Mouse (Mus musculus) myocyte (in vitro differentiated cells): ENCODE results near the gene Setd7.

Source experiments
- CEBPB ChIP-seq: IDR thresholded peaks from 2 replicates; pipeline ENCODE4 v1.6.1; 2011; ENCODE audit warnings: mild to moderate bottlenecking, moderate library complexity; ENCODE audit not compliant: poor library complexity, insufficient read depth, severe bottlenecking
- MAX ChIP-seq: IDR thresholded peaks from one replicate; pipeline ENCODE4 v1.6.1; 2011; ENCODE audit warnings: low read depth, mild to moderate bottlenecking, control low read depth
- POLR2A ChIP-seq: IDR thresholded peaks from one replicate; pipeline ENCODE4 v1.6.1; 2011; ENCODE audit warnings: low read depth, mild to moderate bottlenecking, control low read depth, moderate library complexity; ENCODE audit not compliant: insufficient read length
- POLR2AphosphoS2 ChIP-seq: IDR thresholded peaks from one replicate; pipeline ENCODE4 v1.6.1; 2011; ENCODE audit warnings: low read depth, control low read depth; ENCODE audit not compliant: insufficient read length
- REST ChIP-seq: IDR thresholded peaks from one replicate; pipeline ENCODE4 v1.6.1; 2011; ENCODE audit warnings: mild to moderate bottlenecking, control low read depth, moderate library complexity; ENCODE audit not compliant: insufficient read depth, insufficient read length
- TCF12 ChIP-seq: IDR thresholded peaks from one replicate; pipeline ENCODE4 v1.6.1; 2011; ENCODE audit warnings: mild to moderate bottlenecking, control low read depth; ENCODE audit not compliant: poor library complexity, insufficient read depth, severe bottlenecking
- TCF3 ChIP-seq: IDR thresholded peaks from one replicate; pipeline ENCODE4 v1.6.1; 2011; ENCODE audit warnings: low read depth, control low read depth; ENCODE audit not compliant: insufficient read length
- USF1 ChIP-seq: IDR thresholded peaks from one replicate; pipeline ENCODE4 v1.6.1; 2011; ENCODE audit warnings: low read depth, mild to moderate bottlenecking, control low read depth, moderate library complexity

DNA sequence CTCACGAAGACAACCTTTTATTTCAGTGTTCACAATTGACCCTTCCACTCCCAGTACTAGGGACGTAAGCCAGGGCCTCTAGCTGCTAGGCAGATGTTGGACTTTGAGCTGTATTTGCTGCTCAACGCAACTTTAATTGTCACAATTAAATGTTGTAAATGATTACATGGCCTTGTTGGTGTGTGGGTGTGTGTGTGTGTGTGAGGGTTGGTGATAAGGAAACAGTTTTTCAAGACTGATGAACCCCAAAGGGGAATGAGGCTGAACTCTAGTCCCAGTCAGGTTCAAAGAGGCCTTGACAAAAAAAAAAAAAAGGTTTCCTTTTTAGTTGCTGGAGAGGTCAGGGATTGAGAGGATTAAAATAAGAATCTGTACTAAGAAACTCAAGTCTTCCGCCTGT lies 43.2 kb downstream of the Setd7 start:
- TF ChIP-seq POLR2A (no peak), MAX (no peak), USF1 (no peak), CEBPB (no peak), REST (no peak), TCF12 (no peak), TCF3 (no peak), POLR2AphosphoS2 (no peak)
